In the genomic region with DNA sequence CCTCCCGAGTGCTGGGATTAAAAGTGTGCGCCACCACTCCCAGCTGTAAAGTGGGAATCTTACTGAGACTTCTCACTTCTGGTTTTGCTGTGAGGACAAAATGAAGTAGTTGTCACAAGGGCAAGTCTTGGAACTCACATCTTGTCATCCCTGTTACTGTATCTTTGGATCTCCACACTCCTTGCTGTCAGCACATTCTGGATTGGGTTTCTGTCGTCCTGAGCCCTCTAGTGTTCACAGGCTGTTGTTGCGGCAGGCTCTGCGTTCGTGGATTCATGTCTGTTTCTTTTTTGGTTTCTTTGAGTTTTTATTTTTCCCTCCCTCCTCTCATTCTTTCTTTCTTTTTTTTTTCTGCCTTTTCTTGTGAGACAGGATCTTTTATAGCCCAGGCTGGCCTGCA, we compare ENCODE assay signal across 8 mouse cellular contexts. TPM values are rescaled to one million over a fixed set of nuclear protein-coding genes. Genes with fewer than 3 reads are reported as not detected.
DNase-seq lines count a peak whose midpoint lies in the region; ATAC-seq and TF ChIP-seq lines count a peak whose summit lies in the region.

No protein-coding gene starts in this region.

- no peak overlapping the region for H3K4me2 ChIP-seq in hindbrain, embryonic 11.5 days (replicated peaks; ENCODE audit: low read depth, low read length)
- no peak overlapping the region for H3K4me2 ChIP-seq in hindbrain, embryonic 16.5 days (ENCODE audit: low read length)
- H3K4me2 ChIP-seq in heart, embryonic 16.5 days (ENCODE audit: low read depth, low read length), result peak overlapping the region; percentile 26; the same call in 1 of the 2 replicates
- no peak overlapping the region for H3K4me2 ChIP-seq in limb, embryonic 11.5 days (ENCODE audit: low read depth, severe bottlenecking)
- H3K4me2 ChIP-seq in neural tube, embryonic 13.5 days, result no peak overlapping the region

- peak; percentile 90 for TF ChIP-seq CTCF in E14TG2a.4 (conservative IDR thresholded peaks at IDR 0.05; ENCODE audit: low read length)

- no peak overlapping the region for H3K9ac ChIP-seq in hindbrain, embryonic 11.5 days (ENCODE audit: low read depth, low read length)
- no peak overlapping the region for H3K9ac ChIP-seq in hindbrain, embryonic 16.5 days (ENCODE audit: low read depth, low read length)
- H3K9ac ChIP-seq in heart, embryonic 16.5 days (ENCODE audit: low read length), result peak overlapping the region; percentile 50
- H3K9ac ChIP-seq in limb, embryonic 11.5 days (ENCODE audit: low read length), result no peak overlapping the region
- 0 out of 2 replicates have a peak overlapping the region, but pooled peaks have one; percentile 12 for H3K9ac ChIP-seq in neural tube, embryonic 13.5 days

- H3K9me3 ChIP-seq in hindbrain, embryonic 11.5 days (ENCODE audit: control insufficient read depth, low read length), result no peaks in the 10 kb centered on the region
- no peaks in the 10 kb centered on the region for H3K9me3 ChIP-seq in hindbrain, embryonic 16.5 days (ENCODE audit: control insufficient read depth, low read length)
- no peaks in the 10 kb centered on the region for H3K9me3 ChIP-seq in E14TG2a.4 (ENCODE audit: low read length)
- no peaks in the 10 kb centered on the region for H3K9me3 ChIP-seq in heart, embryonic 16.5 days (replicated peaks; ENCODE audit: control insufficient read depth, low read length)
- no peaks in the 10 kb centered on the region for H3K9me3 ChIP-seq in limb, embryonic 11.5 days (ENCODE audit: control insufficient read depth, low read length)
- H3K9me3 ChIP-seq in neural tube, embryonic 13.5 days, result no peaks in the 10 kb centered on the region

- H3K36me3 ChIP-seq in hindbrain, embryonic 11.5 days (ENCODE audit: control insufficient read depth, insufficient read depth, low read length), result no peaks in the 10 kb centered on the region
- no peaks in the 10 kb centered on the region for H3K36me3 ChIP-seq in hindbrain, embryonic 16.5 days (ENCODE audit: control insufficient read depth, insufficient read depth, low read length)
- H3K36me3 ChIP-seq in E14TG2a.4 (ENCODE audit: insufficient read depth, low read length), result no peaks in the 10 kb centered on the region
- H3K36me3 ChIP-seq in heart, embryonic 16.5 days (ENCODE audit: control insufficient read depth, insufficient read depth), result no peaks in the 10 kb centered on the region
- no peaks in the 10 kb centered on the region for H3K36me3 ChIP-seq in limb, embryonic 11.5 days (ENCODE audit: control insufficient read depth, insufficient read depth, low read length)
- no peaks in the 10 kb centered on the region for H3K36me3 ChIP-seq in neural tube, embryonic 13.5 days

- no peaks in the 10 kb centered on the region for H3K4me1 ChIP-seq in hindbrain, embryonic 11.5 days (replicated peaks; ENCODE audit: control insufficient read depth, insufficient read depth, low read length)
- peaks cover 3% of the 10 kb centered on the region; the same call in 1 of the 2 replicates for H3K4me1 ChIP-seq in hindbrain, embryonic 16.5 days (ENCODE audit: control insufficient read depth, insufficient read depth, low read depth, low read length)
- H3K4me1 ChIP-seq in E14TG2a.4 (replicated peaks; ENCODE audit: low read depth, low read length), result peaks cover 43% of the 10 kb centered on the region
- H3K4me1 ChIP-seq in heart, embryonic 16.5 days (ENCODE audit: control insufficient read depth, insufficient read depth, low read length), result peaks cover 42% of the 10 kb centered on the region
- H3K4me1 ChIP-seq in limb, embryonic 11.5 days (ENCODE audit: control insufficient read depth, insufficient read depth, low read length), result no peaks in the 10 kb centered on the region; the same call in 1 of the 2 replicates
- peaks cover 6% of the 10 kb centered on the region for H3K4me1 ChIP-seq in neural tube, embryonic 13.5 days (replicated peaks)

- no peak overlapping the region for H3K4me3 ChIP-seq in hindbrain, embryonic 11.5 days (ENCODE audit: low read depth, low read length)
- H3K4me3 ChIP-seq in hindbrain, embryonic 16.5 days (ENCODE audit: low read length), result no peak overlapping the region
- H3K4me3 ChIP-seq in E14TG2a.4 (replicated peaks; ENCODE audit: low read length), result no peak overlapping the region
- H3K4me3 ChIP-seq in heart, embryonic 16.5 days (ENCODE audit: low read length), result no peak overlapping the region
- H3K4me3 ChIP-seq in limb, embryonic 11.5 days (ENCODE audit: low read depth, low read length), result no peak overlapping the region
- H3K4me3 ChIP-seq in neural tube, embryonic 13.5 days, result no peak overlapping the region

- 36% methylated on average over 6 of the region's 6 CpGs for WGBS in hindbrain, embryonic 11.5 days
- WGBS in hindbrain, embryonic 16.5 days, result 30% methylated on average over 6 of the region's 6 CpGs
- 25% methylated on average over 6 of the region's 6 CpGs for WGBS in heart, embryonic 16.5 days
- WGBS in limb, embryonic 11.5 days, result 37% methylated on average over 6 of the region's 6 CpGs
- 35% methylated on average over 6 of the region's 6 CpGs for WGBS in neural tube, embryonic 13.5 days

- H3K27me3 ChIP-seq in hindbrain, embryonic 11.5 days (ENCODE audit: control insufficient read depth, insufficient read depth, low read length), result no peaks in the 10 kb centered on the region
- no peaks in the 10 kb centered on the region for H3K27me3 ChIP-seq in hindbrain, embryonic 16.5 days (replicated peaks; ENCODE audit: control insufficient read depth, insufficient read depth, low read length)
- peaks cover 14% of the 10 kb centered on the region for H3K27me3 ChIP-seq in E14TG2a.4 (ENCODE audit: insufficient read depth, low read length)
- H3K27me3 ChIP-seq in heart, embryonic 16.5 days (ENCODE audit: control insufficient read depth, insufficient read depth, low read length), result no peaks in the 10 kb centered on the region
- H3K27me3 ChIP-seq in limb, embryonic 11.5 days (ENCODE audit: control insufficient read depth, insufficient read depth, low read length), result no peaks in the 10 kb centered on the region
- H3K27me3 ChIP-seq in neural tube, embryonic 13.5 days, result no peaks in the 10 kb centered on the region

- DNase-seq in hindbrain, embryonic 11.5 days (ENCODE audit: low spot score), result peak; percentile 70
- peak; percentile 59 to 62 for DNase-seq in cerebellum, postnatal 36 days
- DNase-seq in limb, embryonic 11.5 days (ENCODE audit: low spot score), result peak; percentile 69
- no peak for DNase-seq in urinary bladder, postnatal 4 days (ENCODE audit: low spot score in 2 of 2)

- no peak for ATAC-seq in hindbrain, embryonic 11.5 days (ENCODE audit: low FRiP score)
- ATAC-seq in hindbrain, embryonic 16.5 days, result no peak
- no peak for ATAC-seq in heart, embryonic 16.5 days (replicated peaks; ENCODE audit: extremely low read depth, insufficient read depth, low FRiP score)
- ATAC-seq in limb, embryonic 11.5 days (ENCODE audit: insufficient number of reproducible peaks, low FRiP score, low TSS enrichment, low read depth), result no peak
- ATAC-seq in neural tube, embryonic 13.5 days (ENCODE audit: low read depth), result no peak

- H3K27ac ChIP-seq in hindbrain, embryonic 11.5 days (ENCODE audit: low read depth, low read length), result no peak overlapping the region
- H3K27ac ChIP-seq in hindbrain, embryonic 16.5 days (ENCODE audit: low read depth, low read length), result no peak overlapping the region
- peak overlapping the region; percentile 97 for H3K27ac ChIP-seq in heart, embryonic 16.5 days (ENCODE audit: low read length)
- H3K27ac ChIP-seq in limb, embryonic 11.5 days (replicated peaks; ENCODE audit: low read depth, low read length), result no peak overlapping the region
- no peak overlapping the region for H3K27ac ChIP-seq in neural tube, embryonic 13.5 days (replicated peaks)

RNA-seq across cellular contexts. Expression of gene Prrc2b, which starts 20.4 kb away (rescaled TPM):
- 57.6 and 69.0 TPM in 2 replicates for polyA plus RNA-seq in hindbrain, embryonic 11.5 days (2014; fragmentation: Nextera tagmentation; extraction: Ambion mirVana)
- polyA plus RNA-seq in hindbrain, embryonic 16.5 days (2015; fragmentation: Nextera tagmentation; extraction: Ambion mirVana), result 49.7 and 66.2 TPM in 2 replicates
- polyA plus RNA-seq in heart, embryonic 16.5 days (2015; fragmentation: Nextera tagmentation; extraction: Ambion mirVana), result 19.3 and 30.1 TPM in 2 replicates
- 62.5 and 72.5 TPM in 2 replicates for polyA plus RNA-seq in limb, embryonic 11.5 days (2014; fragmentation: Nextera tagmentation; extraction: Ambion mirVana)
- polyA plus RNA-seq in neural tube, embryonic 13.5 days (2015; fragmentation: Nextera tagmentation; extraction: Ambion mirVana), result 61.6 and 69.8 TPM in 2 replicates

RNA-seq across cellular contexts. Expression of gene Plpp7, which starts 35.1 kb away (rescaled TPM):
- polyA plus RNA-seq in hindbrain, embryonic 11.5 days (2014; fragmentation: Nextera tagmentation; extraction: Ambion mirVana), result 5.5 and 7.5 TPM in 2 replicates
- polyA plus RNA-seq in hindbrain, embryonic 16.5 days (2015; fragmentation: Nextera tagmentation; extraction: Ambion mirVana), result 31.1 and 33.2 TPM in 2 replicates
- polyA plus RNA-seq in heart, embryonic 16.5 days (2015; fragmentation: Nextera tagmentation; extraction: Ambion mirVana), result 19.7 and 21.4 TPM in 2 replicates
- polyA plus RNA-seq in limb, embryonic 11.5 days (2014; fragmentation: Nextera tagmentation; extraction: Ambion mirVana), result 2.7 and 3.8 TPM in 2 replicates
- polyA plus RNA-seq in neural tube, embryonic 13.5 days (2015; fragmentation: Nextera tagmentation; extraction: Ambion mirVana), result 22.6 and 24.1 TPM in 2 replicates

RNA-seq across cellular contexts. Expression of gene Fam78a, which starts 45.8 kb away (rescaled TPM):
- 0.91 and 1.3 TPM in 2 replicates for polyA plus RNA-seq in hindbrain, embryonic 11.5 days (2014; fragmentation: Nextera tagmentation; extraction: Ambion mirVana)
- 0.50 and 0.69 TPM in 2 replicates for polyA plus RNA-seq in hindbrain, embryonic 16.5 days (2015; fragmentation: Nextera tagmentation; extraction: Ambion mirVana)
- polyA plus RNA-seq in heart, embryonic 16.5 days (2015; fragmentation: Nextera tagmentation; extraction: Ambion mirVana), result 27.6 and 30.1 TPM in 2 replicates
- 1.9 and 2.1 TPM in 2 replicates for polyA plus RNA-seq in limb, embryonic 11.5 days (2014; fragmentation: Nextera tagmentation; extraction: Ambion mirVana)
- 0.88 and 1.2 TPM in 2 replicates for polyA plus RNA-seq in neural tube, embryonic 13.5 days (2015; fragmentation: Nextera tagmentation; extraction: Ambion mirVana)

Comparison
In these comparisons a context has a peak if more than half of its experiments do, and no peak if none do; other contexts are left out.
1. DNase-seq: peak in hindbrain, embryonic 11.5 days (single experiment), cerebellum, postnatal 36 days (2 of 2) and limb, embryonic 11.5 days (single experiment); none in urinary bladder, postnatal 4 days (0 of 2).
2. H3K9ac ChIP-seq: peak in heart, embryonic 16.5 days (single experiment) and neural tube, embryonic 13.5 days (single experiment); none in hindbrain, embryonic 11.5 days (single experiment), hindbrain, embryonic 16.5 days (single experiment) and limb, embryonic 11.5 days (single experiment).